Mouse (Mus musculus): ENCODE measurements around the gene Ppara. TPM values are rescaled to one million over a fixed set of nuclear protein-coding genes. Genes with fewer than 3 reads are reported as not detected.
A peak's percentile ranks its signal among the peaks of the same experiment; 100 is the strongest.

Ppara gene
- total RNA-seq, 1 experiment from 2014 or later = not detected

DNA sequence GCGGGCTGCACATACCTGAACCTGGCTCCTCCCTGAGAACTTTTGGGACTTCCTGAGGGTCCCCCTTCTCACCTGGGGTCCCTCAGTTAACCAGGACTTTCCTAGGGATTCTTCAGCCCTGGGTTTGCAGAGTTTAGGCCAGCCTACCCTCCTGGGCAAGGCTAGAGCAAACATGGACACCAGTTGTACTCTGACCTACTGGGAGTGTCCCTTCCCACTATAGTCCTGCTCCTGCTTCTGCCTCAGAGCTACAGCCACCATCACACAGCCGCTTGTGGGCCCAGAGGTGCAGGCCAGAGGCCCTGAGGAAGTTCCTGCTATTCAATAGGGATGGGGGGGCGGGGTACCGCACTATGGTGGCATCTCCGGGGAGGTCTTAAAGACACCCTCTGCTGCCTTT, 94.7 kb downstream of the Ppara start:
- no peak for ATAC-seq (replicated peaks; ENCODE audit: low read depth, poor library complexity, severe bottlenecking)

DNA sequence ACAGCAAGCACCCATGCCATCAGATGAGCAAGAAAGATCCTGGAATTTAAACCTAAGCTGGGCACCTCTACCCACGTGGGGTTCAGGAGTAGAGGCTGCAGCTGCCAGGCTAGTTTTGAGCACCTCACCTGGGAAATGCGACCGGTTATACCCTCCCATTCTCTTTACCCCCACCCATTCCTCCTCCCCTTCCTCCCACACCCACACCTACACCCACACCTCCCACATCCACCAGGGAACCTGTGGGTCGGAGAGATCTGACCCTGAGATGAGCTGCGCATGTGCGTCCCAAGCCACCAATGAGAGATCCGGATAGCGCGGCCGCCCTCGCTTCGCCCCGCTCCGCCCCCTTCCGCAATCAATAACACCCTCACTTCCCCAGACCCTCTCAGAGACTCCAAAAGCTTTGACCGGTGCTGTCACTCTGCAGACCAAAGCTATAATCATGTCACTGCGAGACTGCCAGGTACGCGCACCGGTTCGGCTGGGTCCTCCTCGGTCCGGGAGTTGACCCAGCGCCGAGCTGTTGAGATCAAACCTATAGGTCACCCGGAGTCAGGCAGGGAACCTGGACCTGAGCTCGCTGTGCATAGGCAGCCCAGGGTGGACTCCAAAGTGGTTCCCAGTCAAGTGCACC, 97.3 kb downstream of the Ppara start, which contains the start of gene Ttc38:
Ttc38 (plus strand) TSS at position 353 of the 637 bp plus-strand sequence.
- peak; percentile 90 for ATAC-seq (replicated peaks; ENCODE audit: low read depth, poor library complexity, severe bottlenecking)

DNA sequence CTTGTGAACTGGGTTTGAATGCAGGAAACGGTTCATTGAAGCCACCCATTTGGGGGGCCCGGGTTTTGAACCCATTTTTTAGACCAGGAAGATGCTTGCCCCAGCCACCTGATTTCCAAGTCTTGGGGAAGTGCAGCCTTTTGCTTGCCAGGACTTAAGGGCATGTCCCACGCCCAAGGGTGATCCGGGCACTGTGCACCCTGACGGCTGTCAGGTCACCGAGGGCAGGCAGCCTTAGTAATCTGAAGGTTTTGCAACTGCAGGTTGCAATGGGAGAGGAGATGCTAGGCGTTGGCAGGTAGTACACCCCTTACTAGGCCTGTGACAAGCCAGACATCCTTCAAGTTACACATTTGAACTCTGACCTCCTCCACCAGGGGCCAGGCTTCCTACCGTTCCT, 97.8 kb downstream of the Ppara start:
- no peak for ATAC-seq (replicated peaks; ENCODE audit: low read depth, poor library complexity, severe bottlenecking)

GRCm38 (mm10) chr15:85835335-85835734, 100.6 kb downstream of the Ppara start:
- ATAC-seq (replicated peaks; ENCODE audit: low read depth, poor library complexity, severe bottlenecking) = no peak

- ATAC-seq (replicated peaks; ENCODE audit: low read depth, poor library complexity, severe bottlenecking) = no peak
These were observed 102.1 kb downstream of the Ppara start for GRCm38 (mm10) chr15:85836887-85837286.

- no peak for ATAC-seq (replicated peaks; ENCODE audit: low read depth, poor library complexity, severe bottlenecking)
These were observed 106.2 kb downstream of the Ppara start for GRCm38 (mm10) chr15:85840983-85841382.

- ATAC-seq (replicated peaks; ENCODE audit: low read depth, poor library complexity, severe bottlenecking) = no peak
These were observed 107.1 kb downstream of the Ppara start for GRCm38 (mm10) chr15:85841796-85842360.

GRCm38 (mm10) chr15:85845071-85845470, 110.3 kb downstream of the Ppara start:
- no peak for ATAC-seq (replicated peaks; ENCODE audit: low read depth, poor library complexity, severe bottlenecking)

DNA sequence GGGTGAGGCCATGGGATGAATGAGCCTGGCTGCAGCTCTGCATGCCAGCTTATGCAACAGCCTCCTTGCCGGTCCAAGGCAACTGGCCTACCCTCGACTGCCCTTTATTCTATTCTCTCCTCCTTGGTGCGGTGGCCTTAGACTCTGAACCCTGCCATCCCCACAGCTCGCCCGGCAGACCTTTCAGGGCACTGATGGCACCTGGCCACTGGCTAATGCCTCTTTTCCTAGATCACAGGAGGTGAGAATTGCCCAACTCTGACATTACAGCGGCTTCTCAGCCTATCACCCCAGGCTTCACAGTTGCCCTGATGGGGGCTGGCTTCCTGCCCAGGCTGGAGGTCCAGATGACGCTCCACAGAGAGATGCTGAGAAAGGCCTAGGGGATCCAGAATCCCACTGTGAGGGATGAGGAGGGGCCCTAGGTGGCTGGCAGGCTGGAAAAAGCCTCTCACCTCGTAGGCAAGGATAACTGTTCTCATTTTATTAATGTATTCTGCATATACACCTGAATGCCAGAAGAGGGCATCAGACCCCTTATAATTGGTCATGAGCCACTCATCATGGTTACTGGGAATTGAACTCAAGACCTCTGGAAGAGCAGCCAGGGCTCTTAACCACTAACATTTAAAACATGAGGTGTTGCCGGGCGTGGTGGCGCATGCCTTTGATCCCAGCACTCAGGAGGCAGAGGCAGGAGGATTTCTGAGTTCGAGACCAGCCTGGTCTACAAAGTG, 117.0 kb downstream of the Ppara start:
- ATAC-seq (replicated peaks; ENCODE audit: low read depth, poor library complexity, severe bottlenecking) = 0 out of 2 replicates have a peak, but pooled peaks have one; percentile 54

Other genes with a start within 250 kb of the Ppara start
- gene 7530416G11Rik, start 231.8 kb upstream of the Ppara start, total RNA-seq (2017) = not detected in 2 replicates
- gene Wnt7b, start 152.5 kb upstream of the Ppara start, total RNA-seq (2017) = not detected in 2 replicates
- 9.0 and 17.4 TPM in 2 replicates for gene Cdpf1, start 76.7 kb downstream of the Ppara start, total RNA-seq (2017)
- 0.05 TPM in 1 of 2 replicates, not detected in the other for gene Pkdrej, start 86.8 kb downstream of the Ppara start, total RNA-seq (2017)
- 1.9 and 4.5 TPM in 2 replicates for gene Ttc38, start 97.3 kb downstream of the Ppara start, total RNA-seq (2017)
- 16.1 and 19.5 TPM in 2 replicates for gene Gtse1, start 124.8 kb downstream of the Ppara start, total RNA-seq (2017)
- gene Trmu, start 144.3 kb downstream of the Ppara start, total RNA-seq (2017) = 30.2 and 30.9 TPM in 2 replicates